Mouse (Mus musculus) adrenal gland, adult (tissue): ENCODE measurements at regions not wholly inside any gene's neighbourhood (a gene's known extent, or its start where the extent isn't known, plus 50 kb on each side); places are given as distances from the start of the nearest gene placed in this dataset.

Experiments
- DNase-seq, 2 experiments: peaks; one replicate each; pipeline ENCODE4 v3.0.0; 2022 to 2023; ENCODE audit warnings: low spot score in 1 of 2; ENCODE audit not compliant: inconsistent age in 2 of 2

DNA sequence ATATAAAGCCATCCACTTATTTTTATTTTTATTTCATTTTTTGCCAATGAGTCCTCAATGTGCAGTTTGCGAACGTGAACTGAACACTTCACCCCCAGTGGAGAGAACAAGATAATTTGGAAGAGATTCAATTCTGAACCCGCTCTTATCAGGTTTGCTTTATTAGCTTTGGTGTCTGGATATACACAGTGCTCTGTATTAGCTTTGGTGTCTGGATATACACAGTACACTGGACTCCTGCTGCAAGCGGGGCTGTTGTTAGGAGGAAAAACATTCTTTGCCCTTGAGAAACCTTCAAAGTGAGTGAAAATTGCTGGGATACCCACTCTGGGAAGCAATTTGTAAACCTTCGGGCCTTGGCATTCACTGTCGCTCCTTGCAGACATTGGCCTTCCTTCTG, 333.7 kb downstream of the Wdr20rt start:
- no peak for DNase-seq

DNA sequence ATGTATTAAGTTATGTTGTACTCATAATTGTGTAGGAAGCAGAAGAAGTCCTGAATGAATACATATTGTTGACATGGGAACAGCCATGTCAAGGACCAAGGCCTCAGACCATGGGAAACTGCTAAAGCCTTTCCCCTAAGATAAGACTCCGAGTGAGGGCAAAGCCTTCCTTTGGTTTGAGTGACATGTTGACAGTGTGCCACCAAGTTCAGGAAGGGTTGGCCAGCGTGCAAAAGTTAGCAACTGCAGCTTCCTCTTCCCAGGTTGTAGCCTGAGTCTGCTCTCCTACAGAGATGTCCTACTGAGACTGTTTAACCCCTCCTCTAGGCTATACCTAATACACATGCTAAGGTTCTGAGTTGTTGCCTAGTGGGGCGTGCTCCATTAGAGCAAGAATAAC, 334.5 kb downstream of the Wdr20rt start:
- DNase-seq, result no peak

DNA sequence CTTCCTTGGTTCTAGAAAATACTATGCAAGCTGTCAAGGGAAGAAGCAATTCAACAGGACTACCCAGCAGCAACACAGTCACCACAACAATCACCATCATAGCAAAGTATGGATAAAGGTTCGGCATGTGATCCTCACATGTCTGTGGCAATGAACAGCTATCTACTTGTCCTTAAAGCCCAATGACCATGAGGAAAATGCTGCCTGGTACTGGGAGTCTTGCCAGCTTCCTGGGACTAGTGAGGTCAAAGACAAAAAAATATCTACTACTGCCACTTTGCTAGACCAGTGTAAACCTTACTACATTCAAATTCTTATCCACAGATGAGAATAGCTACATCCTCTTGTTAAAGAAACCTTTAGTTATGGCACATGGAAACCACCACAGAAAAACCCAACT, 346.3 kb downstream of the Wdr20rt start:
- DNase-seq, result peak in 1 of 2 experiments; percentile 32

DNA sequence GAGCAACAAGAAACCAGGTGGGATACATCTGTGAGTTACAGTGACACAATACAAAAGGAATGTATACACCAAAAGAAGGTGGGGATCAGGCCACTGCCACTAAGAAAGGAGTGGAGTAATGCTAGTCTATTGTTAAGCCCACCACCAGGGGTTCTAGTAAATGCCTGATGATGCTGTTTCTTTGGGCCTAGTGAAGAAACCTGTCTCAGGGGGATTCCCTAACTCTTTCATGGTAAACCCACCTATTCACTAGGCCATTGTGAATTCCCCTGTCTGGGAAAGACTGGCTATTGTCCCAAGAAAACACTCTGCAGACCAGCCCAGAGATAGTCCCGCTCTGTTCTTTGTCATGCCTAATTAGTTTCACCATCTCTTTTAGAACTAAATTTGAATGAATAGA, 368.2 kb downstream of the Wdr20rt start:
- DNase-seq, result no peak

DNA sequence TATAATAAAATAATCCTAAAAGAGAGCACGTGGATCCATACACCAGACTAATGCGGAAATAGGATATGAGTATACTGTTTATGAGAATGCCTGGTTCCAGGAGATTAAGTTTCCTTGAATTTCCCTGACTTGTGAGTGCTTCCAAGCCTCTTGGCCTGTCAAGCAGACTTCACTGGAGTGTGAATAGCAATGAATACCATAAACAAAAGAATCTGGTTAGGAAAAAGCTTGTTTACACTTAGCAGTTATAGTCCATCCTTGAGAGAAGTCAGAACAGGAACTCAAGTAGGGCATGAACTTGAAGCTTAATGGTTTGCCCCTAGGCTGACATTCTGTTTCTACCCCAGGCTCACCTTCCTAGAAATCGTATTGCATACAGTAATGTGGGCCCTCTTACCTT, 368.8 kb downstream of the Wdr20rt start:
- no peak for DNase-seq

DNA sequence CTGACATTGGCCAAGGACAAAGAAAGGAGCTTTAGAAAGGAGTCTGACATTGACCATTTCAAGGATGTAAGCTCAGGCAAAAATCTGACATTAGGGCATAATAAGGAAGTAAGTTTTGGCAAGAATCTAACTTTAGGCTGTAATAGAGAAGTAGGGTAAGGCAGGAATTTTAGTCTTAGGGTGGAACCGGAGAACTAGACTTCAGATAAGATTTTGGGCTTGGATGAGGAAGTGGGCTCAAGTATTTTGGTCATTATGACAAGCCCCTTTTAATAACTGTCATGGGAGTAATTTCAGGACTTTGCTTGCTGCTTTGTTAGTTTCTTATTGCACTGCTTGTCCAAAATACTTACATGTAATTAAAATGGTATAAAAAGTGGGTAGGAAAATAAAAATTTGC, 418.9 kb downstream of the Wdr20rt start:
- DNase-seq, result no peak

DNA sequence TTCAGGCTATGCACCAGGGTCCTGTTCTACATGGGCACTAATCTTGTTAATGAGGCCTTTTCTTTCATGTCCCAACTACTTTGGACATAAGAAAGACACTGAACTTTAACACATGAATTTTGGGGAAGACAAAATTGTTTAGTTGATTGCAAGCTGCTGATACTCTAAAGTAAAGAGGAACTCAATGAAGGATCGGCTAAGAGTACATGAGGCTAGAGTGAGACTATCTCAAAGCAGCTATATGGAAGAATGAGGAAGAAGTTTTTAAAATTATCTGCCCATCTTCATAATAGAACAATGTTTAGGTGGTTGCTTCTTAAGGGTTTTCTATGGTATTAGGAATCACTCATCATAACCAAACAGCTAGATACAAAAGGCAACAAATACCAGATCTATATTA, 431.5 kb downstream of the Wdr20rt start:
- DNase-seq, result no peak

DNA sequence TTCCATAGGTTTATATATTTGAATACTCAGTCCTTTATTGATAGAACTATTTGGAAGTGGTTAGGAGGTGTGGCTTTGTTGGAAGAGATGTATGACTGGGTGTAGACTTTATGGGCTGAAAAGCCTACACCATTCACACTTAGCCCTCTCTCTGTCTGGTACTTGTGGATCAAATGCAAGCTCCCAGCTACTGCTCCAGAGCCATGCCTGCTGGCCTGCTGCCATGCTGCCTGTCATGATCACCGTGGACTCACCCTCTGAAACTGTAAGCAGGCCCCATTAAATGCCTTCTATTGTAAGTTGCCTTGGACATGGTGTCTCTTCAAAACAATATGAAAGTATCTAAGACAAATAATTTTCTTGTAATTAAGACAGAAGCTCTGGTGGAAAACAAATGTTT, 446.4 kb downstream of the Wdr20rt start:
- DNase-seq, result no peak

DNA sequence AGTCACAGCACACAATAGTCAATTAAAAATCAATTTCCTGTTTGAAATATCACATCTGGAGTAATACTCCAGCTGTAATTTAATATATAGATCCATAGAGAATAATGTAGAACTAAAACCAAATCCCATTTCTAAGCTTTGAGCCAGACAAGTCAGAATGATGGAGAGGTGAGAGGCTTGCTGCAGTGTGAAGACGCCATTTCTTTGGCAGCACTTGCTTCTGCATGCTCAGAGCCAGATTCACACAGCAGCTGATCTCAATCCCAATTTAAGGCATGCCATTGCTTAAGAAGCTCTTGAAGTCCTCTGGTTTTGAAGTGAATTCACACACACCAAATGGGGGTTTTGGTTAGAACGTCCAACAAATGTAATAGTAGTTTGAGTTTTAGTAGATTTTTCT, 447.9 kb downstream of the Wdr20rt start:
- DNase-seq, result no peak

DNA sequence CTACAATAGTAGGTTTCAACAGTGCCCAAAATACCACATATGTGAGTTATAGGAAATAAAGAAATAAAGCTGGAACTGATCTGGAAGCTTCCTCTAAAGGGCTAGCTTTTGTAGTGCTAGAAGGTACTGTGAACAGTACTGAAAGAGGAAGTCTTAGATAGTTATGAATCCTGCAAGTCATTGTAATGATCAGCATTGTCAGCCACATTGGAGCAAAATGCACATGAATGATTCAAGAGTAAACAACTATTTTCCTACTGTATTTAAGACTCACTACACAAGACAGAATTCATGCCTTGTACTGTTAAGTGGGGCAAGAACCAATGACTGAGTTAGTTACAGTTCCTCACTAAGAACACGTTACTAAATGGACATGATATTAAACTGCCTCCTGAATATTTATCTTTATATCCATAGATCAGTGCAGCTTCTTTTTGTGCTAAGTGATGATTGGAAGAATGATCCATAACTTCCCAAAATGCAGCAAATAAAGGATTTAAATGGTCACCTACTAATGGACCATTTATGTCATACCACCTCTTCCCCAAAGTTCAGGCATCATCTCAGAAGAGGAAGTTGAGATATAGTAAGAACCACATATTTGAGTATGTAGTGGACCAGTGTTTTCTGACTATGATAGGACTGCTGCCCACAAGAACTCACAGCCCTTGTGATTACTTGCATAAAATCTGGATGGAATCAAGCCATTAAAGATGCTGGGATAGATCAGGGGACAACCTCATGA, 449.8 kb downstream of the Wdr20rt start:
- DNase-seq, result no peak

DNA sequence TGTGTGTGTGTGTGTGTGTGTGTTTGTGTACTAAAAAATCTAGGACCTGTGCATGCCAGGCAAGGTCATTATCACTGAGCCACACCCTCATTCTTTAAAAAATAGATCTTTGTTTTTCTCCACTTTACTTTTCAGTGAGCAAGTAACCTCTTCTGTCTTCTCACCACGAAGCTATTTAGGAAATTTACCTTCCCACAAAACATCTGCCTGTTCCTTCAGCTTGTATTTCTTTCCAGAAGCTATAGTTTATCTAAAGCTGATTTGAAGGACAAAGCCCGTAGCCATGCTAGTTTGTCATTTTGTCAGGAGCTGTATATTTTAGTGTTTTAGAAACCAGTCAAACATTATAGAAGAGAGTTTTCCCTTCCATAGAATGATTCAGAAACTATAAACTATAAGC, 455.0 kb downstream of the Wdr20rt start:
- no peak for DNase-seq

DNA sequence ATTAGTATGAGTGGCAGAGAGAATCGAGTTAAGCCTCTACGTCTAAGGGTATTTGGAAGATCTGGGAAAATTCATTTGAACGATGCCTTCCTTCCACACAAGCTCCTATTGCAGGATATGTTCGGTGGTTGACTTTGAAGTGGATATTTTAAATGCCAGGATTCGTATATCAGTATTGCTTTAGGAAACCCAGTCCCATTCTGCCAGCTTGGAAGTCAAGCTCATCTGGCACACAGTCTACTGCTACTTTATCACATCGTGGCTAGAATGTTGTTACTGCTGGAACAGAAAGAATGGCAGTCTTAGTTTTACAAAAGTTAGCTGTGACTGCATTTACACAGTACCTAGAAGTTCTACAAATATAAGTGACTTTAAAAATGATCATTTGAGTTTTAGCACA, 456.5 kb downstream of the Wdr20rt start:
- DNase-seq, result no peak

DNA sequence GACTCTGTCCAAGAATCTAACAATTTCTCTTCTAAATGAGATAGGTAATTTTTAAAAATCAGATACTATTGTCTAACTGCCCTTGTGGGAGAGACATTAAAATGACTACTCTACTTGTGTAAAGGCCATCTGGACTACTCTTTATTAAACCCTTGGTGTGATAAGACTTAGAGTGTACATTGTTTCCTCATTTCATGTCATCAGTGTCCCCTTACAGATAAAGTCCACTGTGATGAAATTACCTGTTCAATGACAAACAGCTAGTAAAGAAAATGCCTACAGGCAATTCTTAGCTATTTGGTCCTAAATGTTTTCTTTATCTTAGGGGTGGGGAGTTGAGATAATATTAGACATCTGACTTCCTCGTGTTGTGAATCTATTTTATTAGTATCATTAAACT, 479.7 kb downstream of the Wdr20rt start:
- DNase-seq, result no peak

DNA sequence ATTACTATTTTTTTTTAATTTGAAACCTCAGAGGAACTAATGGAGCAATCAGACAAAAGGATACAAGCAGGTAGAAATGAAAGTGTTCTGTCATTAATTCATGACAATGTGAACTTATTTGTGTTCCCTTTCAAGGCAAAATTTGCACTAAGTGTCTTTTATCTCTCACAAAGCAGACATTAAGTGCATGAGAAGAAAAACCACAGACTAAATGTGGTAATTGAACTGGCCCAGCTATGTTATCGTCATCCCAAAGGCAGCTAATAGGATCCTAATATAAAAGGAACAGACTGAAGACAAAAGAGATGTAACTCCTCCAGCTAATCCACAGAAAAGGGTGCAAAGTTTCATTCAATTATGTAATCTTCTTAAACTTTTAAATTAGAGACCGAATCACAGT, 487.0 kb downstream of the Wdr20rt start:
- DNase-seq, result no peak
